Mouse (Mus musculus): Measurements from ENCODE around the gene Zp3.

GRCm38 (mm10) chr5:136002751-136003151 lies 22.9 kb downstream of the Zp3 start:
- TF ChIP-seq CTCF (IDR thresholded peaks at IDR 0.05; ENCODE audit: control insufficient read depth, insufficient read depth, insufficient replicate concordance, low read depth, low read length) (no peak), POLR2A (IDR thresholded peaks at IDR 0.05; ENCODE audit: control insufficient read depth, low read depth, low read length) (no peak)

All from testis, adult 2 months (tissue).